ENCODE assay signal across 8 mouse cellular contexts in the genomic region with DNA sequence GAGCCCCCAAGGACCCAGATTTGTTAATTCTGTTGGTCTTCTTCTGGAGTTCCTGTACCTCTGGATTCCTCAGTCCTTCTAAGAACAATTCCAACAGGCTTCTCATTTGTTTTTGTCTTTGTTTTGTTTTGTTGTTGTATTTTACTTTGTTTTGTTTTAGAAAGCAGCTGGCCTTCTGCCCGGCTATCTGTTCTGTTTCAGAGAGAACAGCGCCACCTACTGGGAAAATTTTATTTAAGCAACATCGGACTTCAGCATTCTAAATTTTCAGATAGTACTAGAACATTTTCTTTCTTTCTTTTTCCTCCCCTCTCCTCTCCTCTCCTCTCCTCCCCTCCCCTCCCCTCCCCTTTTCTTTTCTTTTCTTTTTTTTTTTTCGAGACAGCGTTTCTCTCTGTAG.
DNase-seq lines count a peak whose midpoint lies in the region; ATAC-seq and TF ChIP-seq lines count a peak whose summit lies in the region.

No protein-coding gene starts in this region.

- H3K9ac ChIP-seq in midbrain, postnatal 0 days (replicated peaks; ENCODE audit: low read length, poor library complexity, severe bottlenecking) = no peak overlapping the region

- H3K27me3 ChIP-seq in midbrain, postnatal 0 days (ENCODE audit: insufficient read depth, low read length) = no peaks in the 10 kb centered on the region

- H3K36me3 ChIP-seq in midbrain, postnatal 0 days (ENCODE audit: insufficient read depth, low read length) = no peaks in the 10 kb centered on the region

- H3K4me2 ChIP-seq in midbrain, postnatal 0 days (ENCODE audit: low read depth, low read length, poor library complexity, severe bottlenecking) = no peak overlapping the region

- 7% methylated on average over 3 of the region's 5 CpGs for WGBS in midbrain, postnatal 0 days

- peak; percentile 39; the same call in 1 of the 2 replicates for TF ChIP-seq CTCF in cortical plate, adult 2 months (IDR thresholded peaks at IDR 0.05; ENCODE audit: extremely low read depth, insufficient read depth, low read length)
- peak; percentile 72 for TF ChIP-seq CTCF in midbrain, postnatal 0 days (IDR thresholded peaks at IDR 0.05)

- ATAC-seq in midbrain, postnatal 0 days (ENCODE audit: low FRiP score) = no peak
- no peak for ATAC-seq in activated CD4-positive, CD25-positive, alpha-beta regulatory T cell, adult 4 months

- peak; percentile 53 for DNase-seq in gastrocnemius, postnatal 10 days
- DNase-seq in gastrocnemius, postnatal 25 days = no peak
- DNase-seq in thymus, postnatal 0 days (ENCODE audit: low spot score) = peak; percentile 56
- DNase-seq in thymus, postnatal 25 days = no peak
- DNase-seq in layer of hippocampus, adult 9-11 months = peak; percentile 16
- peak; percentile 92 for DNase-seq in midbrain, postnatal 0 days (ENCODE audit: low spot score)

- TF ChIP-seq POLR2A in cortical plate, adult 2 months (IDR thresholded peaks at IDR 0.05; ENCODE audit: extremely low read depth, insufficient read depth, low read length) = no peak

- H3K9me3 ChIP-seq in midbrain, postnatal 0 days (ENCODE audit: low read length) = no peaks in the 10 kb centered on the region

- H3K4me1 ChIP-seq in cortical plate, adult 2 months (ENCODE audit: control insufficient read depth, insufficient read depth, low read length) = no peaks in the 10 kb centered on the region
- no peaks in the 10 kb centered on the region for H3K4me1 ChIP-seq in midbrain, postnatal 0 days (ENCODE audit: insufficient read depth, low read length)

- no peak overlapping the region for H3K27ac ChIP-seq in cortical plate, adult 2 months (ENCODE audit: insufficient read depth, low read length)
- H3K27ac ChIP-seq in midbrain, postnatal 0 days (ENCODE audit: low read depth, low read length) = no peak overlapping the region

- H3K4me3 ChIP-seq in cortical plate, adult 2 months (ENCODE audit: insufficient read depth, low read length) = no peak overlapping the region
- H3K4me3 ChIP-seq in midbrain, postnatal 0 days (ENCODE audit: low read depth, low read length) = no peak overlapping the region

Comparison
In these comparisons a context has a peak if more than half of its experiments do, and no peak if none do; other contexts are left out.
1. DNase-seq: peak in gastrocnemius, postnatal 10 days (single experiment), thymus, postnatal 0 days (single experiment), layer of hippocampus, adult 9-11 months (single experiment) and midbrain, postnatal 0 days (single experiment); none in gastrocnemius, postnatal 25 days (single experiment) and thymus, postnatal 25 days (single experiment).